8 mouse cellular contexts compared by ENCODE assay signal in genomic region chr6:115717101-115717652, GRCm38 (mm10). TPM values are rescaled to one million over a fixed set of nuclear protein-coding genes. Genes with fewer than 3 reads are reported as not detected.
DNase-seq lines count a peak whose midpoint lies in the region; ATAC-seq and TF ChIP-seq lines count a peak whose summit lies in the region.

No protein-coding gene starts in this region.

- TF ChIP-seq CTCF in kidney, postnatal 0 days (IDR thresholded peaks at IDR 0.05; ENCODE audit: low read depth): no peak
- no peak for TF ChIP-seq CTCF in thymus, adult 2 months (IDR thresholded peaks at IDR 0.05; ENCODE audit: borderline replicate concordance, control insufficient read depth, extremely low read depth, insufficient read depth, low read length, poor library complexity)

- peak; percentile 90 for DNase-seq in A20 (ENCODE audit: low read depth, low spot score)
- DNase-seq in kidney, postnatal 0 days (ENCODE audit: low spot score): no peak
- peak; percentile 46 for DNase-seq in thymus, adult 2 months
- DNase-seq in ovary, postnatal 10 days (ENCODE audit: low spot score): no peak
- DNase-seq in adrenal gland, adult 18-20 months (ENCODE audit: low spot score in 2 of 2): no peak

- ATAC-seq in embryonic facial prominence, embryonic 15.5 days (ENCODE audit: insufficient number of reproducible peaks, low FRiP score, low TSS enrichment, low read depth): peak; percentile 68
- ATAC-seq in heart, embryonic 16.5 days (replicated peaks; ENCODE audit: extremely low read depth, insufficient read depth, low FRiP score): peak; percentile 53; the same call in 1 of the 2 replicates
- peak; percentile 53 for ATAC-seq in kidney, postnatal 0 days (replicated peaks; ENCODE audit: low FRiP score, low read depth)
- ATAC-seq in megakaryocyte progenitor cell, adult 5-6 weeks (replicated peaks; ENCODE audit: poor library complexity): peak; percentile 38; the same call in 1 of the 2 replicates

- no peaks in the 10 kb centered on the region for H3K9me3 ChIP-seq in embryonic facial prominence, embryonic 15.5 days (replicated peaks)
- no peaks in the 10 kb centered on the region for H3K9me3 ChIP-seq in heart, embryonic 16.5 days (replicated peaks; ENCODE audit: control insufficient read depth, low read length)
- no peaks in the 10 kb centered on the region for H3K9me3 ChIP-seq in kidney, postnatal 0 days (replicated peaks; ENCODE audit: low read length)

- H3K36me3 ChIP-seq in embryonic facial prominence, embryonic 15.5 days: no peaks in the 10 kb centered on the region
- no peaks in the 10 kb centered on the region for H3K36me3 ChIP-seq in heart, embryonic 16.5 days (ENCODE audit: control insufficient read depth, insufficient read depth)
- H3K36me3 ChIP-seq in kidney, postnatal 0 days (ENCODE audit: insufficient read depth, low read length): no peaks in the 10 kb centered on the region
- H3K36me3 ChIP-seq in thymus, adult 2 months (ENCODE audit: control insufficient read depth, insufficient read depth, low read length): no peaks in the 10 kb centered on the region

- peaks cover 17% of the 10 kb centered on the region for H3K4me1 ChIP-seq in embryonic facial prominence, embryonic 15.5 days
- peaks cover 10% of the 10 kb centered on the region for H3K4me1 ChIP-seq in heart, embryonic 16.5 days (ENCODE audit: control insufficient read depth, insufficient read depth, low read length)
- no peaks in the 10 kb centered on the region for H3K4me1 ChIP-seq in kidney, postnatal 0 days (replicated peaks; ENCODE audit: insufficient read depth, low read length)
- H3K4me1 ChIP-seq in thymus, adult 2 months (replicated peaks; ENCODE audit: control insufficient read depth, insufficient read depth, low read length): peaks cover 23% of the 10 kb centered on the region

- H3K27ac ChIP-seq in embryonic facial prominence, embryonic 15.5 days (replicated peaks): peak overlapping the region; percentile 65
- H3K27ac ChIP-seq in heart, embryonic 16.5 days (ENCODE audit: low read length): peak overlapping the region; percentile 22; the same call in 1 of the 2 replicates
- peak overlapping the region; percentile 71 for H3K27ac ChIP-seq in kidney, postnatal 0 days
- H3K27ac ChIP-seq in thymus, adult 2 months (ENCODE audit: control insufficient read depth, insufficient read depth, low read length): peak overlapping the region; percentile 36

- WGBS in embryonic facial prominence, embryonic 15.5 days: 10% methylated on average over 8 of the region's 8 CpGs
- 23% methylated on average over 8 of the region's 8 CpGs for WGBS in heart, embryonic 16.5 days
- 13% methylated on average over 8 of the region's 8 CpGs for WGBS in kidney, postnatal 0 days
- 61% methylated on average over 8 of the region's 8 CpGs for WGBS in thymus, adult 2 months

- no peak overlapping the region for H3K4me3 ChIP-seq in embryonic facial prominence, embryonic 15.5 days (replicated peaks)
- no peak overlapping the region for H3K4me3 ChIP-seq in heart, embryonic 16.5 days (ENCODE audit: low read length)
- no peak overlapping the region for H3K4me3 ChIP-seq in kidney, postnatal 0 days (replicated peaks; ENCODE audit: low read depth, low read length)
- H3K4me3 ChIP-seq in thymus, adult 2 months (ENCODE audit: control insufficient read depth, insufficient read depth, low read length): no peak overlapping the region

- H3K4me2 ChIP-seq in embryonic facial prominence, embryonic 15.5 days (replicated peaks): peak overlapping the region; percentile 44
- H3K4me2 ChIP-seq in heart, embryonic 16.5 days (ENCODE audit: low read depth, low read length): peak overlapping the region; percentile 61
- 0 out of 2 replicates have a peak overlapping the region, but pooled peaks have one; percentile 4 for H3K4me2 ChIP-seq in kidney, postnatal 0 days (ENCODE audit: low read length)

- no peaks in the 10 kb centered on the region for H3K27me3 ChIP-seq in embryonic facial prominence, embryonic 15.5 days
- H3K27me3 ChIP-seq in heart, embryonic 16.5 days (ENCODE audit: control insufficient read depth, insufficient read depth, low read length): no peaks in the 10 kb centered on the region
- no peaks in the 10 kb centered on the region for H3K27me3 ChIP-seq in kidney, postnatal 0 days (ENCODE audit: insufficient read depth, low read length)
- H3K27me3 ChIP-seq in thymus, adult 2 months (ENCODE audit: control insufficient read depth, insufficient read depth, low read length): no peaks in the 10 kb centered on the region

- H3K9ac ChIP-seq in embryonic facial prominence, embryonic 15.5 days: no peak overlapping the region
- H3K9ac ChIP-seq in heart, embryonic 16.5 days (ENCODE audit: low read length): no peak overlapping the region
- H3K9ac ChIP-seq in kidney, postnatal 0 days (ENCODE audit: low read depth, low read length): no peak overlapping the region

- TF ChIP-seq POLR2A in thymus, adult 2 months (IDR thresholded peaks at IDR 0.05; ENCODE audit: control insufficient read depth, extremely low read depth, insufficient read depth, low read length, poor library complexity): no peak

RNA-seq across cellular contexts. Expression of gene Raf1, which starts 40.7 kb away (rescaled TPM):
- 89.0 and 93.6 TPM in 2 replicates for polyA plus RNA-seq in embryonic facial prominence, embryonic 15.5 days (2015; fragmentation: Nextera tagmentation; extraction: Ambion mirVana)
- polyA plus RNA-seq in heart, embryonic 16.5 days (2015; fragmentation: Nextera tagmentation; extraction: Ambion mirVana): 103 and 104 TPM in 2 replicates
- polyA plus RNA-seq in kidney, postnatal 0 days (2015; fragmentation: Nextera tagmentation; extraction: Ambion mirVana): 67.4 and 68.0 TPM in 2 replicates
- 95.4 and 118 TPM in 2 replicates for total RNA-seq in megakaryocyte progenitor cell, adult 5-6 weeks (2015)
- 66.7 and 79.8 TPM in 2 replicates for total RNA-seq in megakaryocyte progenitor cell, adult 5-6 weeks (2017)
- polyA plus RNA-seq in thymus, adult 2 months (2012; rRNA removed): 185 and 209 TPM in 2 replicates
- 100 to 1,000 TPM in 1 of 2 experiments, 10 to 100 TPM in 1; 89.9 to 101 TPM for total RNA-seq in adrenal gland, adult 18-20 months (2021)

RNA-seq across cellular contexts. Expression of gene Tmem40, which starts 45.0 kb away (rescaled TPM):
- 23.9 and 28.9 TPM in 2 replicates for polyA plus RNA-seq in embryonic facial prominence, embryonic 15.5 days (2015; fragmentation: Nextera tagmentation; extraction: Ambion mirVana)
- polyA plus RNA-seq in heart, embryonic 16.5 days (2015; fragmentation: Nextera tagmentation; extraction: Ambion mirVana): 1.1 and 1.3 TPM in 2 replicates
- 1.0 and 1.8 TPM in 2 replicates for polyA plus RNA-seq in kidney, postnatal 0 days (2015; fragmentation: Nextera tagmentation; extraction: Ambion mirVana)
- 12.2 and 12.7 TPM in 2 replicates for total RNA-seq in megakaryocyte progenitor cell, adult 5-6 weeks (2015)
- total RNA-seq in megakaryocyte progenitor cell, adult 5-6 weeks (2017): 19.0 and 21.5 TPM in 2 replicates
- 1.4 and 2.5 TPM in 2 replicates for polyA plus RNA-seq in thymus, adult 2 months (2012; rRNA removed)
- total RNA-seq in adrenal gland, adult 18-20 months (2021): under 1 TPM; 0.43 to 0.45 TPM

RNA-seq across cellular contexts. Expression of gene Cand2, which starts 57.2 kb away (rescaled TPM):
- polyA plus RNA-seq in embryonic facial prominence, embryonic 15.5 days (2015; fragmentation: Nextera tagmentation; extraction: Ambion mirVana): 33.6 and 33.7 TPM in 2 replicates
- polyA plus RNA-seq in heart, embryonic 16.5 days (2015; fragmentation: Nextera tagmentation; extraction: Ambion mirVana): 42.0 and 49.8 TPM in 2 replicates
- polyA plus RNA-seq in kidney, postnatal 0 days (2015; fragmentation: Nextera tagmentation; extraction: Ambion mirVana): 10.4 and 12.1 TPM in 2 replicates
- total RNA-seq in megakaryocyte progenitor cell, adult 5-6 weeks (2015): 2.5 and 2.8 TPM in 2 replicates
- total RNA-seq in megakaryocyte progenitor cell, adult 5-6 weeks (2017): 1.5 and 1.7 TPM in 2 replicates
- polyA plus RNA-seq in thymus, adult 2 months (2012; rRNA removed): 16.8 and 19.5 TPM in 2 replicates
- 1 to 10 TPM; 5.8 to 9.5 TPM for total RNA-seq in adrenal gland, adult 18-20 months (2021)

Comparison
In these comparisons a context has a peak if more than half of its experiments do, and no peak if none do; other contexts are left out.
1. DNase-seq: peak in A20 (single experiment) and thymus, adult 2 months (single experiment); none in kidney, postnatal 0 days (single experiment), ovary, postnatal 10 days (single experiment) and adrenal gland, adult 18-20 months (0 of 2).
2. H3K4me2 ChIP-seq: peak in every context shown above with its lines; median percentile 61 in heart, embryonic 16.5 days; 44 in embryonic facial prominence, embryonic 15.5 days; 4 in kidney, postnatal 0 days.
3. Peak in every context shown above with its lines, with median percentiles within 50 percentile points of each other: ATAC-seq and H3K27ac ChIP-seq.